Mouse (Mus musculus) neutrophil, adult 5-6 weeks (primary cell): Measurements from ENCODE around the gene Lgi1. TPM values are rescaled to one million over a fixed set of nuclear protein-coding genes. Genes with fewer than 3 reads are reported as not detected.

Experiments
- ATAC-seq: fragments of 151-379, 151-347 bp; 2 replicates; pipeline ENCODE4 v1.8.0; 2017; ENCODE audit warnings: mild to moderate bottlenecking, moderate TSS enrichment; ENCODE audit not compliant: insufficient number of reproducible peaks, poor library complexity, low FRiP score, severe bottlenecking; ENCODE audit errors: extremely low read depth
- total RNA-seq: library from RNA; stranded (forward); fragments of 200-1000 nt; gene quantifications from 2 replicates; pipeline ENCODE4 v1.2.3, GENCODE M21; 2017

Gene Lgi1
- total RNA-seq, 1 experiment from 2014 or later, result not detected

DNA sequence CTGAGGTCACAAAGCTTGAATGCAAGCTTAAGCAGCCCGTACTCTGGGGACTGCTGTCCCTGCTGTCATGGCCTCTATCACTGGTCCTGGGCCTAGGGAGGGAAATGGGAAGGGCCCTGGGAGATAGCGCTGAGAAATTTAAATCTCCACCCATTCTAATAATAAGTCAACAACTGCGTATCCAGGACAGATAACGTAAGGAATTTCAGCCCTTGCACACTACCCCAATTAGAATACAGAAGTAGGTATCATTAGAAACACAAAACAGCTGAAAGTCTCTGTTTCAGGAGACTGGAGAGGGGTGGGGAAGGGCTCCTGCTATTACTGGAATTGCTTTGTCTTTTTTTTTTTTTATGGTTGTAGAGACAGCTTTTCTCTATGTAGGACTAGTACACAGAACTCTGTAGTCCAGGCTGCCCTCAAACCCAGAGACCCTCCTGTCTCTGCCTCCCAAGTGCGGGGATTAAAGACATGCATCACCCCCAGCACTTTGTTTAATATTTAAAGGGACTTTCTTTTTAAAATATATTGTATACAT is 56.4 kb downstream of the Lgi1 start:
- no peak for ATAC-seq

DNA sequence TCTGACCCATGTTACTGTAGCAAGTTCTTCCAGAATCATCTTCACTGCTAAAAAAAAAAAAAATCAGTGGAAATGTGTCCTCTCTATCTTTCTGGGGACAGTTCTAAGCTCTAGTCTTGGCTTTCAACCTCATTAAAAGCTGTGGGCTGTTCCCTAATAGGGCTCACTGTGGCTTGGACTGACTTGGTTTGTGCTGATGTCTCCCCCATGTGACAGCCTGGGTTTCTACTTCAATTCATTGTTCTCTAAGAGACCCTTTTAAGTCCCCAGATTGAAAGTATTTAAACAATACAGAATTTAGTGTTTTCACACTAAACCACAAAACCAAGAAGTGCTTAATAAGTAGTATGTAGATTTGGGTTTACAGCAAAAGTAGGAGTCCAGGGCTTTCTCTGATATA is 59.4 kb downstream of the Lgi1 start:
- no peak for ATAC-seq

GRCm38 (mm10) chr19:38324147-38325028 is 60.1 kb downstream of the Lgi1 start:
- ATAC-seq, result no peak

GRCm38 (mm10) chr19:38325029-38325398 is 60.7 kb downstream of the Lgi1 start:
- ATAC-seq, result no peak

- ATAC-seq, result no peak
Measured at GRCm38 (mm10) chr19:38325854-38326253, 61.5 kb downstream of the Lgi1 start.

GRCm38 (mm10) chr19:38327002-38327401 is 62.7 kb downstream of the Lgi1 start:
- no peak for ATAC-seq

GRCm38 (mm10) chr19:38328010-38328409 is 63.7 kb downstream of the Lgi1 start:
- no peak for ATAC-seq

- ATAC-seq, result no peak
Measured at GRCm38 (mm10) chr19:38329257-38329656, 64.9 kb downstream of the Lgi1 start.

- ATAC-seq, result no peak
Measured at GRCm38 (mm10) chr19:38331072-38331471, 66.7 kb downstream of the Lgi1 start.

GRCm38 (mm10) chr19:38332245-38332644 is 67.9 kb downstream of the Lgi1 start:
- no peak for ATAC-seq

GRCm38 (mm10) chr19:38332820-38333219 is 68.5 kb downstream of the Lgi1 start:
- no peak for ATAC-seq

- no peak for ATAC-seq
Measured at GRCm38 (mm10) chr19:38336553-38336952, 72.2 kb downstream of the Lgi1 start.

GRCm38 (mm10) chr19:38337332-38337731 is 73.0 kb downstream of the Lgi1 start:
- no peak for ATAC-seq

GRCm38 (mm10) chr19:38339734-38340133 is 75.4 kb downstream of the Lgi1 start:
- ATAC-seq, result no peak

DNA sequence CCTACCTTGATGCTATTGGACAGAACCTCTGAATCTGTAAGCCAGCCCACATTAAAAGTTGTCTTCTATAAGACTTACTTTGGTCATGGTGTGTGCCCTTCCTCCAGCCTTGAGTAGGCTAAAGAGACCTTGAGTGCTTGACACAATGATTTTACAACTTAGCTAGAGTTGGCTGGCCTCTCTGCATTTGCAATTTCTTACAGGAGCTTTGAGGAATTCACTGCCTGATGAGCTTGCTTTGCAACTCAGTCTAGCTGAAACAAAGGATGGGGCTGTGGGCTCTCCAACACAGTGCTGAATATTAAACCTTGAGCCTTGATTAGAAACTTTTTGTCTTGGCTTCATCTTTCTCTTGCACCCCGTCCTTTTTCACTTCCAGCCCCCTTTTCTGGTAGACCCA is 78.9 kb downstream of the Lgi1 start:
- ATAC-seq, result no peak

DNA sequence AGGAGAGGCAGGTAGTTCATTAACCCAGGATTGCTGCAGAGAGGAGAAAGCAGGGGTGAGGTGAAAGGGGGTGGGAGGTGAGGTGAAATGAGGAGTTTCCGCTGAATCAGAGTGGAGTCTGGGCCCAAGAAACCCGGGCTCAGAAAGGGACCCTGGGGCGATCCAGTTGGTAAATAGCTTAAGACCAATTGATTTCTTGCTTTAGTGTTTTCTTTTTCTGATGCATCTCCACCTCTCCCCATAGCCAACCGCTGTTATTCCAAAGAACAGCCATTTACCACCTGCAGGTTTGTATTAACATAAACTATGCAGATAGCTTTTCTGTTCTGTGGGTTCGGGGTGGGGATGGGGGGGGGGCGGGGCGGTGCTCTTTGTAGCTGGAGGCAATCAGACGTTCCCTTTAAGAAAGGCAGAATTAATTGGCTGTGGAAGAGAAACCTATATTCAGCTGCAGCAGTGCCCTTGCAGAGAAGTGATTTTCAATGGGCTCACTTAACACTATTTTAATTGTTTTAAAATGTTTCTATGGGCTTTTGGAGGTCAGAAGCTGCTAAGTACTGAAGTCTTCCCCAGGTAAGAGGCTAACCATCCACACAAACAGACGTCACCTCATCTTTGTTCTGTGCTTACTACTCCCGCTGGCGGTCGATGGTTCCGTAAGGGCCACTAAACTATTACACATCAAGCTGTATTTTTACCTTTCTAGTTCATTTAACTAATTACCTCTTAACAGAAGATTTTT is 84.1 kb downstream of the Lgi1 start:
- ATAC-seq, result no peak

GRCm38 (mm10) chr19:38349013-38349341 is 84.6 kb downstream of the Lgi1 start:
- ATAC-seq, result no peak

DNA sequence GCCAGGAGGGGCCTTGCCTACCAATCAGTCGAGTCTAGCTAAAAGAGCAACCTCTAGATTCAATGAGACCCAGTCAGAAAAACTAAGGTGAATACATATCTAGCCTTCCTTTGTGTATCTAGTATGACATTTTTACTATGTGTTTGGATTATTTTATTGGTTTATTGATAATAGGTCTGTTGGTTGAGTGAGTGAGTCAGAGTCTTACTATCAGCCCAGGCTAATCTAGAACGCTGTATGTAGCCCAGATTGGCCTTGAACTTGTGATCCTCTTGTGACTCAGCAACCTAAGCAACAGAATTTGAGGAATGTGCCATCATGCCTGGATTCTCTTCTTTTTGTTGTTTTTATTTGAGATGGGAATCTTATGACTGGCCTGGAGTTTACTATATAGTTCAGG is 86.9 kb downstream of the Lgi1 start:
- ATAC-seq, result no peak

DNA sequence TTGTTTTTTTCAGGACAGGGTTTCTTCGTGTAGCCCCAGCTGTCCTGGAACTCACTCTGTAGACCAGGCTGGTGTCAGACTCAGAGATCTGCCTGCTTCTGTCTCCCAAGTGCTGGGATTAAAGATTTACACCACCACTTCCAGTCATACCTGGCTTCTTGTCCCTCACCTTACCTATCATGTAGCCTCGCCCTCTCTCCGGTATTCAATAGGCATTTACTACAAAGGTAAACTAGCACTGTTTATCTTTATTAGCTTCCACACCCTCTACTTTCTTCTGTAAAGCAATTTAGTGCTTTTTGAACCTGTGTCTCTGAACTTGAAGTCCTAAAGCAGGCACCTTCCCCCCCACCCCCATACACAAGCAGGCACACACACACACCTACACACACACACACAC is 87.4 kb downstream of the Lgi1 start:
- no peak for ATAC-seq

DNA sequence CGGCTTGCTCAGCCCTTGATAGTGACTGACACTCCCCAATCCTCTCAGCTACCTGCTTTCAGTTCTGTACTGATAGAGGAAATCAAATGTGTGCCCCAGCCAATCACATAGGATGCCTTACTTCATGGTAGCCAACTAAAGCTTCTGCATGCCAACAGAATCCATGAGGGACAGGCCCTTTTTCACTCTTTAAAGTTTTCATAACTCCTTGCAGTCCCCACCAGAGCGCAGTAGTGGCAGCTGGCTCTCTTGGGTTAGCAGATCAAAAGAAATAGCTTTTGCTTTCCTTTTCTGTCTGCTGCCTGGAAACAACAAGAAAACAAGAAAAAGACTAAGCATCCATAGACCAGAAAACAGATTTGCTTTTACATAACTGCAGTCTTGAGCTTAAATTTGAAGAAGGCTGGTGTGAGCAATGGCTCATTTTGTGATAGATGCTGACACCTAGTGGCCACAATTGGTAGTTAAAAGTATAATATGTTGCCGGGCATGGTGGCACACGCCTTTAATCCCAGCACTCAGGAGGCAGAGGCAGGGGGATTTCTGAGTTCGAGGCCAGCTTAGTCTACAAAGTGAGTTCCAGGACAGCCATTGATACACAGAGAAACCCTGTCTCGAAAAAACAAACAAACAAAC is 88.3 kb downstream of the Lgi1 start:
- no peak for ATAC-seq
